Mouse (Mus musculus) liver, embryonic 14.5 days (tissue): ENCODE measurements around the gene Pecr.

Experiments
- CTCF ChIP-seq: IDR thresholded peaks from 2 replicates; pipeline ENCODE4 v1.5.1; 2016; ENCODE audit warnings: antibody characterized with exemption, low read depth, control low read depth
- EP300 ChIP-seq: IDR thresholded peaks from 2 replicates; pipeline ENCODE4 v1.6.1; 2016; ENCODE audit warnings: antibody characterized with exemption, low read depth

DNA sequence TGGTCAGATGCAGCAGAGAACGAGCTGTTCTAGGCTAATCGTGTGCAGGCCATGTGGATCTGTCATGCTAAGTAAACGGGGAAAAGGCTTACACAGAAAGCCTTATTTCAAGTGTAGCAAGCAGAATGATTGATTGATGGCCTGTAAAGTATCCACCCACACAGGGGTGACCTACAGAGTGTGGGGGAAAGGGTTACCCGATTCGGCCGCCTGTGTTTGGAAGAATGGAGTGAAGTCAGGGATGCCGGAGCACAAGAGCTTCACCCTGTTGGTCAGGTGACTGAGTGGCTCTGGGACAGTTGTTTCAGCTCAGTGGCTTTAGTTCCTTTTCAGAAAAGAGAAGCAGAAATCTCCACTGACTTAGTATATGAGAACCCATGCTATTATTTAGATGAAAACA is 32.8 kb upstream of the Pecr start:
- TF ChIP-seq CTCF (no peak), EP300 (no peak)
